Mouse (Mus musculus) stomach, embryonic 15.5 days (tissue): ENCODE measurements around the gene Chd6. TPM values are rescaled to one million over a fixed set of nuclear protein-coding genes. Genes with fewer than 3 reads are reported as not detected.
"Not testable (repeated sequence)": the region's sequence is repeated elsewhere in the genome, so short reads cannot be mapped to it uniquely, and the experiment has no call there.

Experiments used
- ATAC-seq: fragments of 200-750 bp; cut with Nextera tagmentation; 2 replicates; pipeline ENCODE4 v1.8.0; 2017; ENCODE audit warnings: low read depth, moderate number of reproducible peaks, moderate TSS enrichment; ENCODE audit not compliant: insufficient read depth, low FRiP score
- H3K27ac ChIP-seq: fragments of 300-500 bp; sonication (generic); 2 replicates; pipeline ENCODE4 v1.5.1; 2015; ENCODE audit warnings: mild to moderate bottlenecking, inconsistent platforms
- H3K27me3 ChIP-seq: fragments of 300-500 bp; sonication (generic); replicated peaks from 2 replicates; pipeline ENCODE4 v1.6.1; 2015; ENCODE audit warnings: inconsistent platforms
- H3K36me3 ChIP-seq: fragments of 300-500 bp; sonication (generic); 2 replicates; pipeline ENCODE4 v1.6.1; 2015; ENCODE audit warnings: inconsistent platforms
- H3K4me1 ChIP-seq: fragments of 300-500 bp; sonication (generic); 2 replicates; pipeline ENCODE4 v1.6.1; 2015; ENCODE audit warnings: inconsistent platforms
- H3K4me2 ChIP-seq: fragments of 300-500 bp; sonication (generic); 2 replicates; pipeline ENCODE4 v1.6.1; 2015; ENCODE audit warnings: mild to moderate bottlenecking, inconsistent platforms
- H3K4me3 ChIP-seq: fragments of 300-500 bp; sonication (generic); replicated peaks from 2 replicates; pipeline ENCODE4 v1.5.1; 2015; ENCODE audit warnings: inconsistent platforms
- H3K9ac ChIP-seq: fragments of 300-500 bp; sonication (generic); 2 replicates; pipeline ENCODE4 v1.6.1; 2015; ENCODE audit warnings: inconsistent platforms
- H3K9me3 ChIP-seq: fragments of 300-500 bp; sonication (generic); 2 replicates; pipeline ENCODE4 v1.6.1; 2016; ENCODE audit warnings: inconsistent platforms
- WGBS: fragments of 180-500 bp; shearing (Covaris S2); methylation state at CpG from one replicate; pipeline ENCODE4 v1.1.7; 2015; 5-methylcytosine and 5-hydroxymethylcytosine counted together
- polyA plus RNA-seq: library from polyadenylated mRNA; unstranded; fragments of >200 nt; fragmentation: Nextera tagmentation; extraction: Ambion mirVana; gene quantifications from 2 replicates; pipeline ENCODE4 v1.2.1, GENCODE M21; 2015

The Chd6 gene
- polyA plus RNA-seq, 1 experiment from 2014 or later: 25.7 TPM

GRCm38 (mm10) chr2:160973648-160974215 lies 135.1 kb downstream of the Chd6 start:
- WGBS: 81% methylated on average over 5 of the region's 5 CpGs
- H3K4me3 ChIP-seq: no peak overlapping the region
- no peaks in the 10 kb centered on the region for H3K9me3 ChIP-seq
- H3K4me2 ChIP-seq: no peak overlapping the region
- H3K27ac ChIP-seq: no peak overlapping the region
- ATAC-seq: no peak
- no peaks in the 10 kb centered on the region for H3K4me1 ChIP-seq
- no peak overlapping the region for H3K9ac ChIP-seq
- no peaks in the 10 kb centered on the region for H3K27me3 ChIP-seq
- peaks cover 22% of the 10 kb centered on the region for H3K36me3 ChIP-seq

- WGBS: 93% methylated on average over 7 of the region's 7 CpGs
- H3K4me2 ChIP-seq: no peak overlapping the region
- no peaks in the 10 kb centered on the region for H3K4me1 ChIP-seq
- H3K27me3 ChIP-seq: no peaks in the 10 kb centered on the region
- no peak for ATAC-seq
- no peaks in the 10 kb centered on the region for H3K9me3 ChIP-seq
- no peak overlapping the region for H3K27ac ChIP-seq
- H3K36me3 ChIP-seq: peaks cover 23% of the 10 kb centered on the region
- H3K9ac ChIP-seq: no peak overlapping the region
- H3K4me3 ChIP-seq: no peak overlapping the region
These were observed 136.6 kb downstream of the Chd6 start for GRCm38 (mm10) chr2:160972103-160972792.

GRCm38 (mm10) chr2:160962149-160962548 lies 146.7 kb downstream of the Chd6 start:
- 90% methylated on average over 1 of the region's 1 CpGs for WGBS
- H3K27ac ChIP-seq: no peak overlapping the region

GRCm38 (mm10) chr2:160960956-160961646 lies 147.8 kb downstream of the Chd6 start:
- H3K36me3 ChIP-seq: peaks cover 42% of the 10 kb centered on the region
- H3K27ac ChIP-seq: no peak overlapping the region
- WGBS: 81% methylated on average over 6 of the region's 6 CpGs
- H3K4me1 ChIP-seq: no peaks in the 10 kb centered on the region
- ATAC-seq: no peak
- no peaks in the 10 kb centered on the region for H3K27me3 ChIP-seq
- H3K9me3 ChIP-seq: no peaks in the 10 kb centered on the region
- no peak overlapping the region for H3K9ac ChIP-seq
- H3K4me3 ChIP-seq: no peak overlapping the region
- no peak overlapping the region for H3K4me2 ChIP-seq

More at GRCm38 (mm10) chr2:160962149-160962548, 146.7 kb downstream of the Chd6 start:
- Histone ChIP-seq H3K4me2 (no peak overlapping the region), H3K9ac (no peak overlapping the region), H3K27me3 (no peaks in the 10 kb centered on the region), H3K9me3 (no peaks in the 10 kb centered on the region), H3K36me3 (peaks cover 46% of the 10 kb centered on the region), H3K4me1 (no peaks in the 10 kb centered on the region), H3K4me3 (no peak overlapping the region)
- ATAC-seq: no peak

GRCm38 (mm10) chr2:160959901-160960300 lies 149.0 kb downstream of the Chd6 start:
- no peak overlapping the region for H3K4me2 ChIP-seq
- no peaks in the 10 kb centered on the region for H3K4me1 ChIP-seq
- no peaks in the 10 kb centered on the region for H3K27me3 ChIP-seq
- H3K9me3 ChIP-seq: no peaks in the 10 kb centered on the region
- no peak overlapping the region for H3K9ac ChIP-seq
- ATAC-seq: no peak
- H3K36me3 ChIP-seq: peaks cover 42% of the 10 kb centered on the region
- H3K4me3 ChIP-seq: no peak overlapping the region
- WGBS: 91% methylated on average over 5 of the region's 5 CpGs
- no peak overlapping the region for H3K27ac ChIP-seq

GRCm38 (mm10) chr2:160958737-160959136 lies 150.1 kb downstream of the Chd6 start:
- H3K9me3 ChIP-seq: no peaks in the 10 kb centered on the region
- H3K4me2 ChIP-seq: no peak overlapping the region
- no peak overlapping the region for H3K4me3 ChIP-seq
- H3K36me3 ChIP-seq: peaks cover 45% of the 10 kb centered on the region
- H3K4me1 ChIP-seq: no peaks in the 10 kb centered on the region
- no peak for ATAC-seq
- 85% methylated on average over 5 of the region's 5 CpGs for WGBS
- H3K27me3 ChIP-seq: no peaks in the 10 kb centered on the region
- no peak overlapping the region for H3K9ac ChIP-seq
- no peak overlapping the region for H3K27ac ChIP-seq

GRCm38 (mm10) chr2:160957801-160958200 lies 151.1 kb downstream of the Chd6 start:
- H3K4me3 ChIP-seq: not testable (repeated sequence)

GRCm38 (mm10) chr2:160957307-160957706 lies 151.6 kb downstream of the Chd6 start:
- H3K4me1 ChIP-seq, ATAC-seq, H3K9me3 ChIP-seq, H3K27me3 ChIP-seq, H3K4me2 ChIP-seq, H3K4me3 ChIP-seq, H3K27ac ChIP-seq, H3K9ac ChIP-seq: not testable (repeated sequence)
- H3K36me3 ChIP-seq: peaks cover 49% of the 10 kb centered on the region

More at GRCm38 (mm10) chr2:160957801-160958200, 151.1 kb downstream of the Chd6 start:
- H3K9me3 ChIP-seq, H3K9ac ChIP-seq, H3K27me3 ChIP-seq, ATAC-seq, H3K27ac ChIP-seq, H3K4me2 ChIP-seq, H3K4me1 ChIP-seq: not testable (repeated sequence)
- peaks cover 45% of the 10 kb centered on the region for H3K36me3 ChIP-seq

- WGBS: 72% methylated on average over 7 of the region's 7 CpGs
- H3K4me2 ChIP-seq: no peak overlapping the region
- no peak overlapping the region for H3K27ac ChIP-seq
- no peaks in the 10 kb centered on the region for H3K9me3 ChIP-seq
- no peak overlapping the region for H3K4me3 ChIP-seq
- no peaks in the 10 kb centered on the region for H3K27me3 ChIP-seq
- no peak for ATAC-seq
- peaks cover 47% of the 10 kb centered on the region for H3K36me3 ChIP-seq
- H3K9ac ChIP-seq: no peak overlapping the region
- no peaks in the 10 kb centered on the region for H3K4me1 ChIP-seq
These were observed 153.5 kb downstream of the Chd6 start for GRCm38 (mm10) chr2:160955331-160955730.

GRCm38 (mm10) chr2:160954541-160954940 lies 154.3 kb downstream of the Chd6 start:
- no peaks in the 10 kb centered on the region for H3K9me3 ChIP-seq

GRCm38 (mm10) chr2:160953131-160953873 lies 155.6 kb downstream of the Chd6 start:
- H3K27ac ChIP-seq: no peak overlapping the region
- H3K36me3 ChIP-seq: peaks cover 50% of the 10 kb centered on the region
- no peaks in the 10 kb centered on the region for H3K4me1 ChIP-seq
- H3K4me3 ChIP-seq: no peak overlapping the region
- WGBS: 75% methylated on average over 7 of the region's 7 CpGs
- H3K9ac ChIP-seq: no peak overlapping the region
- H3K27me3 ChIP-seq: no peaks in the 10 kb centered on the region
- no peaks in the 10 kb centered on the region for H3K9me3 ChIP-seq
- peak; percentile 35; the same call in 1 of the 2 replicates for ATAC-seq
- H3K4me2 ChIP-seq: no peak overlapping the region

More at GRCm38 (mm10) chr2:160954541-160954940, 154.3 kb downstream of the Chd6 start:
- no peak for ATAC-seq
- WGBS: 87% methylated on average over 3 of the region's 3 CpGs
- no peaks in the 10 kb centered on the region for H3K27me3 ChIP-seq
- no peak overlapping the region for H3K9ac ChIP-seq
- H3K4me2 ChIP-seq: no peak overlapping the region
- peaks cover 47% of the 10 kb centered on the region for H3K36me3 ChIP-seq
- H3K4me3 ChIP-seq: no peak overlapping the region
- H3K27ac ChIP-seq: no peak overlapping the region
- H3K4me1 ChIP-seq: no peaks in the 10 kb centered on the region

GRCm38 (mm10) chr2:160951595-160951994 lies 157.3 kb downstream of the Chd6 start:
- Histone ChIP-seq H3K9me3 (no peaks in the 10 kb centered on the region), H3K4me3 (no peak overlapping the region), H3K27ac (no peak overlapping the region), H3K27me3 (no peaks in the 10 kb centered on the region), H3K4me1 (no peaks in the 10 kb centered on the region), H3K36me3 (peaks cover 50% of the 10 kb centered on the region), H3K4me2 (no peak overlapping the region), H3K9ac (no peak overlapping the region)
- 77% methylated on average over 4 of the region's 4 CpGs for WGBS
- no peak for ATAC-seq
